Mouse (Mus musculus): ENCODE measurements around the gene Zfp628.

DNA sequence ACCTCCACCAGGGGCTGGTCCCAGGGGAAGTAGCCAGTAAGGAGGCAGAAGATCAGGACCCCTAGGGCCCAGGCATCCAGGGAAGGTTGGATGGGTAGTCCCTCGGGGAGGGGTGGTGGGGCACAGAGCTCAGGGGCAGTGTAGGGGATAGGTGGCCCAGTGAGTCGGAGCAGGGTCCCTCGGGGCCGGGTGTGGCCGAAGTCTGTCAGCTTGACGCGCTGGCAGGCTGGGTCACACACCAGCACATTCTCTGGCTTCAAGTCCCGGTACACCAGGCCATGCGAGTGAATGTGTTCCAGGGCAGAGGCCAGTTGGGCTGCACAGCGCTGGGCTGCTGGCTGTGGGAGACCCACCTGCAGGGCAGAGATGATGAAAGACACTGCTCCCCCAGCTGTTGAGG, 42.3 kb downstream of the Zfp628 start:
- TF ChIP-seq POLR2A (IDR thresholded peaks at IDR 0.05; ENCODE audit: control insufficient read depth, extremely low read depth, insufficient read depth, low read length, poor library complexity) = no peak
- no peak for TF ChIP-seq CTCF (IDR thresholded peaks at IDR 0.05; ENCODE audit: borderline replicate concordance, control insufficient read depth, extremely low read depth, insufficient read depth, low read length, poor library complexity)
